Mouse (Mus musculus) megakaryocyte, embryonic 14.5 days (primary cell): ENCODE measurements around the gene Parp12.

Experiments
- FLI1 ChIP-seq: IDR thresholded peaks from 2 replicates; pipeline ENCODE4 v1.6.1; 2012; ENCODE audit warnings: low read length, inconsistent platforms, mixed read lengths
- GATA1 ChIP-seq: IDR thresholded peaks from 3 replicates; pipeline ENCODE4 v1.6.1; 2012; ENCODE audit warnings: mixed read lengths, low read length, inconsistent platforms, borderline replicate concordance

DNA sequence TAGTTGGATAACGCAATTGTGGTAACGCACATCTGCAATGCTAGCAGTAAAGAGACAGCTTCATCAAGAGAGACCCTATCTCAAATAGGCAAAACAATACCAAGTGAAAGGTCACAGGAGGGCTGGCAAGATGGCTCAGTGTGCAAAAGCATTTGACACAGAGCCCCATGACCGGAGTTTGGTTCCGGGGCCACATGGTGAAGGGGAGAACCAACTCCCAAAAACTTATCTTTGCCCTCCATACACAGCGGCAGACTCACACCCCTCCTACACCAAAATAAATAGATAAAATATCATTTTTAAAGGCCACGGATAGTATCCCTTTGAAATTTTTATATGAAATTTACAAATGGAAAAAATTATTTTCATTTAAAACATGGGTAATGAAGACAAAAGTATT lies 43.8 kb upstream of the Parp12 start:
- TF ChIP-seq FLI1 (no peak), GATA1 (no peak)
